Comparison of ENCODE assay signal across 14 mouse cellular contexts in the genomic region with DNA sequence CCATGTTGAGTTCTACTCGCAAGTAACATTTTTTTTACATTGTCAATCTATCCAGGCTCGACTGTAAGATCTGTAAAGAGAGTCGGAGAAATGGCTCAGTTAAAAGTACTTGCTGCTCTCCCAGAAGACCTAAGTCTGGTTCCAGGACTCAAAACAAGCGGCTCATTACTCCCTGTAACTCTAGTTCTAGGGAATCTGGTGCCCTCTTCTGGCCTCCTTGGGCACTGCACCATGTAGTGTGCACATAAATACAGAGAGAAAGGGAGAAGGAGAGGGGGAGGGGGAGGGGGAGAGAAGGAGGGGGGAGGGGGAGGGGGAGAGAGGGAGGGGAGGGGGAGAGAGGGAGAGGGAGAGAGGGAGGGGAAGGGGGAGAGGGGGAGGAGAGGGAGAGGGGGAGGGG.
DNase-seq lines count a peak whose midpoint lies in the region; ATAC-seq and TF ChIP-seq lines count a peak whose summit lies in the region.
"Had no signal": no experiment of that assay in that cellular context is flagged by ENCODE, and none has a peak within 500 bp of the region (broad histone marks: within the 10 kb centered on the region; RNA-seq: fewer than 3 reads in every experiment).

No protein-coding gene starts in this region.

- H3K27ac ChIP-seq in forebrain, postnatal 0 days (ENCODE audit: low read depth, low read length), result no peak overlapping the region
- no peak overlapping the region for H3K27ac ChIP-seq in forebrain, embryonic 12.5 days
- no peak overlapping the region for H3K27ac ChIP-seq in liver, postnatal 0 days (ENCODE audit: low read depth)
- no peak overlapping the region for H3K27ac ChIP-seq in liver, embryonic 11.5 days (ENCODE audit: low read depth, low read length)
- H3K27ac ChIP-seq: hindbrain, embryonic 15.5 days; neural tube, embryonic 15.5 days had no signal

- TF ChIP-seq EP300 in liver, postnatal 0 days (IDR thresholded peaks at IDR 0.05; ENCODE audit: low read depth), result no peak

- 91% methylated on average over 4 of the region's 4 CpGs for WGBS in forebrain, postnatal 0 days
- 88% methylated on average over 4 of the region's 4 CpGs for WGBS in forebrain, embryonic 12.5 days
- 84% methylated on average over 4 of the region's 4 CpGs for WGBS in liver, postnatal 0 days (ENCODE audit: insufficient replicate concordance)
- 87% methylated on average over 4 of the region's 4 CpGs for WGBS in liver, embryonic 11.5 days

- no peaks in the 10 kb centered on the region for H3K4me1 ChIP-seq in forebrain, postnatal 0 days (ENCODE audit: insufficient read depth)
- no peaks in the 10 kb centered on the region for H3K4me1 ChIP-seq in forebrain, embryonic 12.5 days
- H3K4me1 ChIP-seq in liver, postnatal 0 days (ENCODE audit: insufficient read depth), result no peaks in the 10 kb centered on the region
- H3K4me1 ChIP-seq in liver, embryonic 11.5 days (replicated peaks; ENCODE audit: control insufficient read depth, insufficient read depth, low read length), result no peaks in the 10 kb centered on the region
- H3K4me1 ChIP-seq: hindbrain, embryonic 15.5 days; neural tube, embryonic 15.5 days had no signal

- H3K4me2 ChIP-seq in forebrain, postnatal 0 days (ENCODE audit: low read depth), result no peak overlapping the region
- H3K4me2 ChIP-seq in forebrain, embryonic 12.5 days, result no peak overlapping the region
- no peak overlapping the region for H3K4me2 ChIP-seq in liver, postnatal 0 days (ENCODE audit: low read depth, low read length)
- no peak overlapping the region for H3K4me2 ChIP-seq in liver, embryonic 11.5 days
- H3K4me2 ChIP-seq: hindbrain, embryonic 15.5 days; neural tube, embryonic 15.5 days had no signal

- ATAC-seq in forebrain, postnatal 0 days, result no peak
- no peak for ATAC-seq in forebrain, embryonic 12.5 days (ENCODE audit: low FRiP score)
- ATAC-seq in liver, postnatal 0 days, result no peak
- ATAC-seq in liver, embryonic 11.5 days (replicated peaks; ENCODE audit: low FRiP score), result no peak
- no peak for ATAC-seq in granulocyte monocyte progenitor cell, adult 5-6 weeks (replicated peaks; ENCODE audit: poor library complexity, severe bottlenecking)

- no peaks in the 10 kb centered on the region for H3K9me3 ChIP-seq in forebrain, postnatal 0 days (ENCODE audit: low read length)
- no peaks in the 10 kb centered on the region; the same call in 1 of the 2 replicates for H3K9me3 ChIP-seq in forebrain, embryonic 12.5 days
- H3K9me3 ChIP-seq in liver, postnatal 0 days (ENCODE audit: low read length), result peaks cover 11% of the 10 kb centered on the region
- no peaks in the 10 kb centered on the region for H3K9me3 ChIP-seq in liver, embryonic 11.5 days (ENCODE audit: control insufficient read depth, low read length)
- H3K9me3 ChIP-seq: hindbrain, embryonic 15.5 days; neural tube, embryonic 15.5 days had no signal

- TF ChIP-seq POLR2A in brain, embryonic 14.5 days (IDR thresholded peaks at IDR 0.05; ENCODE audit: borderline replicate concordance, extremely low read depth, insufficient read depth, insufficient read length, poor library complexity, severe bottlenecking), result no peak

- H3K27me3 ChIP-seq in forebrain, postnatal 0 days (ENCODE audit: insufficient read depth, low read length), result no peaks in the 10 kb centered on the region
- no peaks in the 10 kb centered on the region for H3K27me3 ChIP-seq in forebrain, embryonic 12.5 days
- H3K27me3 ChIP-seq in liver, postnatal 0 days (ENCODE audit: insufficient read depth, low read length), result no peaks in the 10 kb centered on the region
- H3K27me3 ChIP-seq in liver, embryonic 11.5 days (replicated peaks; ENCODE audit: control insufficient read depth, insufficient read depth, low read length), result no peaks in the 10 kb centered on the region
- H3K27me3 ChIP-seq: hindbrain, embryonic 15.5 days; neural tube, embryonic 15.5 days had no signal

- no peak overlapping the region for H3K9ac ChIP-seq in forebrain, postnatal 0 days
- no peak overlapping the region for H3K9ac ChIP-seq in forebrain, embryonic 12.5 days
- no peak overlapping the region for H3K9ac ChIP-seq in liver, postnatal 0 days (replicated peaks)
- no peak overlapping the region for H3K9ac ChIP-seq in liver, embryonic 11.5 days (ENCODE audit: low read depth, low read length)
- H3K9ac ChIP-seq: hindbrain, embryonic 15.5 days; neural tube, embryonic 15.5 days had no signal

- H3K36me3 ChIP-seq in forebrain, postnatal 0 days (ENCODE audit: insufficient read depth), result no peaks in the 10 kb centered on the region
- H3K36me3 ChIP-seq in forebrain, embryonic 12.5 days (replicated peaks), result no peaks in the 10 kb centered on the region
- no peaks in the 10 kb centered on the region for H3K36me3 ChIP-seq in liver, postnatal 0 days (replicated peaks; ENCODE audit: insufficient read depth, low read length)
- no peaks in the 10 kb centered on the region for H3K36me3 ChIP-seq in liver, embryonic 11.5 days (ENCODE audit: control insufficient read depth, insufficient read depth, low read length)
- H3K36me3 ChIP-seq: hindbrain, embryonic 15.5 days; neural tube, embryonic 15.5 days had no signal

- no peak overlapping the region for H3K4me3 ChIP-seq in forebrain, postnatal 0 days (ENCODE audit: low read depth, low read length)
- no peak overlapping the region for H3K4me3 ChIP-seq in forebrain, embryonic 12.5 days (replicated peaks)
- H3K4me3 ChIP-seq in liver, postnatal 0 days (ENCODE audit: low read depth, low read length), result no peak overlapping the region
- H3K4me3 ChIP-seq in liver, embryonic 11.5 days (ENCODE audit: low read depth, low read length), result no peak overlapping the region
- H3K4me3 ChIP-seq: hindbrain, embryonic 15.5 days; neural tube, embryonic 15.5 days had no signal

- DNase-seq in forebrain, postnatal 0 days, result no peak
- DNase-seq in liver, postnatal 0 days, result no peak
- DNase-seq in liver, embryonic 11.5 days (ENCODE audit: low spot score), result no peak
- DNase-seq in CD4-positive helper T cell, adult 2 months (ENCODE audit: low read depth, low spot score), result peak; percentile 7
- DNase-seq in brain, embryonic 14.5 days (ENCODE audit: low read depth), result no peak
- no peak for DNase-seq in layer of hippocampus, adult 9-10 months (ENCODE audit: low spot score)
- DNase-seq: adrenal gland, adult 8-10 months; lung, adult 18-20 months; right cerebral cortex, adult 18-20 months; thymus, adult 18-20 months had no signal

- TF ChIP-seq CTCF in forebrain, postnatal 0 days (IDR thresholded peaks at IDR 0.05; ENCODE audit: low read depth), result peak; percentile 9; the same call in 1 of the 2 replicates
- peak; percentile 34 for TF ChIP-seq CTCF in liver, postnatal 0 days (IDR thresholded peaks at IDR 0.05; ENCODE audit: low read depth)
- TF ChIP-seq CTCF in brain, embryonic 14.5 days (IDR thresholded peaks at IDR 0.05; ENCODE audit: borderline replicate concordance, extremely low read depth, insufficient read depth, insufficient read length), result peak; percentile 36; the same call in 1 of the 2 replicates
